Mouse (Mus musculus): Measurements from ENCODE around the gene Rpl9-ps6. TPM values are rescaled to one million over a fixed set of nuclear protein-coding genes. Genes with fewer than 3 reads are reported as not detected.

Gene Rpl9-ps6
- polyA plus RNA-seq, 1 experiment, result 0.31 TPM

DNA sequence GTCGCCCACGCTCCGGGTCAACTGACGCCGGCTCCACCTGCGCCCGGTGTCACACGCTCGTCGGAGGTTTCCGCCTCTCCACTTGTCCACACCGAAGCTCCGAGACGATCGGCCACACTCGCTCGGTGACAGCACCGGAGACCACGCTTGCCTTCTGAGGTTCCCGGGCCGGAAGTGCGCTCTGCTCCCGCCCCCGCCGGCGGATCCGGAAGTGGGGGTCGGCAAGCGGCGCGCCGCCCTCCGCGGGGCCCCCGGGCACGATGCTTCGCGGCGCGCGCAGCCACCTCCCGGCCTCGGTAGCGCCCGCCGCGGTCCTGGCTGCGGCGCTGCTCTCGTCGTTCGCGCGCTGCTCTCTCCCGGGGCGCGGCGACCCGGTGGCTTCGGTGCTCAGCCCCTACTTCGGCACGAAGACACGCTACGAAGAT lies 19.3 kb upstream of the Rpl9-ps6 start, which contains the start of gene Minpp1:
Gene Minpp1, plus strand, starts transcription at position 89 of the 425 bp plus-strand sequence.
- H3K27me3 ChIP-seq (ENCODE audit: control insufficient read depth), result no peaks in the 10 kb centered on the region
- H3K36me3 ChIP-seq (ENCODE audit: control insufficient read depth), result peaks cover 20% of the 10 kb centered on the region
- no peak for TF ChIP-seq TAL1 (IDR thresholded peaks at IDR 0.05; ENCODE audit: low read length)
- no peak for TF ChIP-seq GATA1 (IDR thresholded peaks at IDR 0.05; ENCODE audit: low read length)
- H3K4me3 ChIP-seq (replicated peaks), result peak within 1 kb of the TSS; percentile 99
- no peaks in the 10 kb centered on the region for H3K9me3 ChIP-seq (ENCODE audit: control insufficient read depth, low read length)
- peaks cover 70% of the 10 kb centered on the region for H3K4me1 ChIP-seq (ENCODE audit: control insufficient read depth)

GRCm38 (mm10) chr19:32484941-32485660 lies 18.7 kb upstream of the Rpl9-ps6 start:
- H3K4me1 ChIP-seq (ENCODE audit: control insufficient read depth), result peaks cover 74% of the 10 kb centered on the region
- H3K4me3 ChIP-seq (replicated peaks), result peak overlapping the region; percentile 99
- no peaks in the 10 kb centered on the region for H3K9me3 ChIP-seq (ENCODE audit: control insufficient read depth, low read length)
- H3K27me3 ChIP-seq (ENCODE audit: control insufficient read depth), result no peaks in the 10 kb centered on the region
- peaks cover 16% of the 10 kb centered on the region for H3K36me3 ChIP-seq (ENCODE audit: control insufficient read depth)
- TF ChIP-seq TAL1 (IDR thresholded peaks at IDR 0.05; ENCODE audit: low read length) (no peak), GATA1 (IDR thresholded peaks at IDR 0.05; ENCODE audit: low read length) (no peak)

DNA sequence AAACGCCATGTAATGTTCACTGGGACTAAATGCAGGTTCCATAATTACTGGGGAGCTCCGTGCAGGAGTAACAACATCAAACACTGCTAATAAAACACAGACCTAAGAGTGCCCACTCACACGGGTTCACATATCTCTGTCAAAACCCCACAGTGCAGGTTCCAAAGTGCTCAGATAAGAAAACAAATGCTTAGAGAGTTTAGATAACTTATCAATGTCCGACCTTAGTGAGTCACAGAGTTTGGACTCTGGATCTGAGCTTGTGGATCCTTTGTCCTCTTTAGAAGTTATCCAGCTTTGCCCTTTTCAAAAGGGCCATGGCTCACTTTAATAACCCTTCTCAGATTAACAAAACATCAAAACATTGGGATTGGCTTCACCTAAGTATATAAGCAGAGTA lies 15.1 kb upstream of the Rpl9-ps6 start:
- TF ChIP-seq GATA1 (IDR thresholded peaks at IDR 0.05; ENCODE audit: low read length), result no peak
- no peak for TF ChIP-seq TAL1 (IDR thresholded peaks at IDR 0.05; ENCODE audit: low read length)
- Histone ChIP-seq H3K9me3 (ENCODE audit: control insufficient read depth, low read length) (no peaks in the 10 kb centered on the region), H3K36me3 (ENCODE audit: control insufficient read depth) (no peaks in the 10 kb centered on the region), H3K4me3 (replicated peaks) (no peak overlapping the region), H3K27me3 (ENCODE audit: control insufficient read depth) (no peaks in the 10 kb centered on the region), H3K4me1 (ENCODE audit: control insufficient read depth) (peaks cover 82% of the 10 kb centered on the region)

- Histone ChIP-seq H3K4me1 (ENCODE audit: control insufficient read depth) (peaks cover 88% of the 10 kb centered on the region), H3K27me3 (ENCODE audit: control insufficient read depth) (no peaks in the 10 kb centered on the region), H3K9me3 (ENCODE audit: control insufficient read depth, low read length) (no peaks in the 10 kb centered on the region), H3K36me3 (ENCODE audit: control insufficient read depth) (no peaks in the 10 kb centered on the region), H3K4me3 (replicated peaks) (no peak overlapping the region)
- TF ChIP-seq GATA1 (IDR thresholded peaks at IDR 0.05; ENCODE audit: low read length), result no peak
- TF ChIP-seq TAL1 (IDR thresholded peaks at IDR 0.05; ENCODE audit: low read length), result no peak
Measured at GRCm38 (mm10) chr19:32480791-32481442, 14.5 kb upstream of the Rpl9-ps6 start.

- TF ChIP-seq TAL1 (IDR thresholded peaks at IDR 0.05; ENCODE audit: low read length) (no peak), GATA1 (IDR thresholded peaks at IDR 0.05; ENCODE audit: low read length) (no peak)
- Histone ChIP-seq H3K36me3 (ENCODE audit: control insufficient read depth) (no peaks in the 10 kb centered on the region), H3K4me1 (ENCODE audit: control insufficient read depth) (peaks cover 91% of the 10 kb centered on the region), H3K4me3 (replicated peaks) (no peak overlapping the region), H3K27me3 (ENCODE audit: control insufficient read depth) (no peaks in the 10 kb centered on the region), H3K9me3 (ENCODE audit: control insufficient read depth, low read length) (no peaks in the 10 kb centered on the region)
Measured at GRCm38 (mm10) chr19:32480255-32480654, 13.9 kb upstream of the Rpl9-ps6 start.

DNA sequence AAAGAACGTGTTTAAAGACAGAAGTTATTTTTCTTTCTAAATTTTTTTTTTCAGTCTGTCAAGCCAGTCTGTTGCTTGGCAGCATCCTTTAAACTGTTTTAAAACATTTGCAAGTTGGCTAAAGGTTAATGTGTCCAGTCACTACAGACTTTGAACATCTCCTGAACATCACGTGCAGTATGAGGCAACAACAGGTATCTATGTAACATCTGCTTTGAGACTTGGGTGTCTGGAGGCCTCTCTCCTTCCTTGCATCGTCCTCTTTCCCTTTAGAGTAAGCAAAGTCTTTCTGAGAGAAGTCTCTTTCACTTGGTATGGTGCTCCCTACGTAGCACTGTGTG lies 10.3 kb upstream of the Rpl9-ps6 start:
- Histone ChIP-seq H3K27me3 (ENCODE audit: control insufficient read depth) (no peaks in the 10 kb centered on the region), H3K4me1 (ENCODE audit: control insufficient read depth) (peaks cover 77% of the 10 kb centered on the region), H3K9me3 (ENCODE audit: control insufficient read depth, low read length) (peaks cover 4% of the 10 kb centered on the region), H3K4me3 (replicated peaks) (peak overlapping the region; percentile 33), H3K36me3 (ENCODE audit: control insufficient read depth) (peaks cover 5% of the 10 kb centered on the region)
- TF ChIP-seq TAL1 (IDR thresholded peaks at IDR 0.05; ENCODE audit: low read length) (peak; percentile 3; the same call in 1 of the 3 replicates), GATA1 (IDR thresholded peaks at IDR 0.05; ENCODE audit: low read length) (no peak)

DNA sequence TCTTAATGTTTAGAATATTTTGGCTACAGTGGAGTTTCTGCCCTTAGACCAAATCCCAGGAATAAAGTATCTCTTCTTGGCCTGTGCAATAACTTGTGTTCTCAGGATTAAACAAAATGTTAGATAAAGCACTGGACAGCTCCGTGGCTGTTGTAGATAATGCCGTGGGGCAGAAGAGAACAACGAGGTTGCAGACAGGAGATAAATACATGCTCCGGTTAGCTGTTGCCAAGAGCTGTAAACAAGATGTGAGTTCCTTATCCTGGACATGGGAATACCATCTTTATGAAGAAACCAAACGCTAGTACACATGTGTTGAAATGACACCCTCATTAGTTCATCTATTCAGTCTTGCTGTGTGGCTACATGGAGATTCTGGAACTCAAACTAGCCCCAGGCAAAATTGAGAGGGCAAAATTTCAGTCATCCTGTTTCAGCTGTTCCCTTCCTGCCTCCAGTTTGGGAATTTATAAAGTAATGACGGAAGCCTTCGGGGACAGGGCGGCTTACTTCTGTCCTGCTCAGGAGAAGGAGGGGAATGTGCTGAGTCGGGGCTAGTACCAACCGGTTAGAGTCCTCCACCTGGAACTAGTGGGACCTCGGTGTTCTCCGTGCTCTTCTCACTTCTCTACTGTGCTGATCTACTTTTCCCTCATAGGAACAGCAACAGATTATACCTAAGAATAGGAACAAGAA lies 9.8 kb upstream of the Rpl9-ps6 start:
- H3K9me3 ChIP-seq (ENCODE audit: control insufficient read depth, low read length), result peaks cover 4% of the 10 kb centered on the region
- TF ChIP-seq TAL1 (IDR thresholded peaks at IDR 0.05; ENCODE audit: low read length) (peak; percentile 74), GATA1 (IDR thresholded peaks at IDR 0.05; ENCODE audit: low read length) (peak; percentile 78)
- peak overlapping the region; percentile 33 for H3K4me3 ChIP-seq (replicated peaks)
- peaks cover 7% of the 10 kb centered on the region for H3K36me3 ChIP-seq (ENCODE audit: control insufficient read depth)
- H3K27me3 ChIP-seq (ENCODE audit: control insufficient read depth), result no peaks in the 10 kb centered on the region
- peaks cover 75% of the 10 kb centered on the region for H3K4me1 ChIP-seq (ENCODE audit: control insufficient read depth)

DNA sequence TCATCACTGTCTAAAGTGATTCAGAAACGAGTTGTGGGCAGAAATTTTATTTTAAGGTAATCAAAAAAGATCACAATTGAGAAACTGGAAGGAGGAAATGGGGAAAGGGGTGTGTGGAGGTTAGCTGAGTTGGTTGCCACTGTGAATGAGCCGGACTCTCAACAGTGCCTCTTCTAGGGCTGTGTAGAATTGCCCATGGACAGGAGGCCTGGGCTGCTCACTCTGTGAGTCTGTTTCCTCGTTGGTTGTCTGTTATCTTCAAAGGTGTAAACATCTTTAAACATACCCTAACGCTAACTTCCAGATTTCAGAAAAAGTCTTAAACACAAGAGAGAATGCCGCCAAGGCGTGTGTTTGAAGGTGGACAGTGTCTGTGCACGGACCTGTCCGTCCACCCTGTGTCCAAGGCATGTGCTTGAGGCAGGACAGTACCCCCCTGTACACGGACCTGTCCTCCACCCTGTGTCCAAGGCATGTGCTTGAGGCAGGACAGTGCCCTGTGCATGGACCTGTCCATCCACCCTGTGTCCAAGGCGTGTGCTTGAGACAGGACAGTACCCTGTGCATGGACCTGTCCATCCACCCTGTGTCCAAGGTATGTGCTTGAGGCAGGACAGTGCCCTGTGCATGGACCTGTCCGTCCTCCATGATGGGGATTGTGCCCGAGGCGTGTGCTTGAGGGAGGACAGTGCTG lies 4.3 kb upstream of the Rpl9-ps6 start:
- H3K27me3 ChIP-seq (ENCODE audit: control insufficient read depth), result no peaks in the 10 kb centered on the region
- H3K9me3 ChIP-seq (ENCODE audit: control insufficient read depth, low read length), result peaks cover 4% of the 10 kb centered on the region
- peaks cover 42% of the 10 kb centered on the region for H3K4me1 ChIP-seq (ENCODE audit: control insufficient read depth)
- H3K36me3 ChIP-seq (ENCODE audit: control insufficient read depth), result peaks cover 10% of the 10 kb centered on the region
- no peak overlapping the region for H3K4me3 ChIP-seq (replicated peaks)
- TF ChIP-seq TAL1 (IDR thresholded peaks at IDR 0.05; ENCODE audit: low read length) (no peak), GATA1 (IDR thresholded peaks at IDR 0.05; ENCODE audit: low read length) (no peak)

Measured in erythroblast, embryonic 14.5 days (primary cell).